Mouse (Mus musculus) forebrain, embryonic 11.5 days (tissue): ENCODE results near the gene Kdelr3. TPM values are rescaled to one million over a fixed set of nuclear protein-coding genes. Genes with fewer than 3 reads are reported as not detected.

Source experiments
- ATAC-seq: fragments of 200-750 bp; cut with Nextera tagmentation; replicated peaks from 2 replicates; pipeline ENCODE4 v1.8.0; 2017; ENCODE audit warnings: moderate TSS enrichment; ENCODE audit not compliant: low FRiP score
- DNase-seq: peaks from one replicate; pipeline ENCODE4 v3.0.0-alpha.2; 2017; ENCODE audit warnings: low spot score
- H3K27ac ChIP-seq: fragments of 300-500 bp; sonication (generic); 2 replicates; pipeline ENCODE4 v1.5.1; 2014; ENCODE audit warnings: low read depth, low read length
- H3K27me3 ChIP-seq: fragments of 300-500 bp; sonication (generic); 2 replicates; pipeline ENCODE4 v1.6.1; 2014; ENCODE audit warnings: mild to moderate bottlenecking, low read length, mixed read lengths; ENCODE audit not compliant: control insufficient read depth, insufficient read depth
- H3K36me3 ChIP-seq: fragments of 300-500 bp; sonication (generic); 2 replicates; pipeline ENCODE4 v1.6.1; 2014; ENCODE audit warnings: mild to moderate bottlenecking, low read length, moderate library complexity, mixed read lengths; ENCODE audit not compliant: control insufficient read depth, insufficient read depth
- H3K4me1 ChIP-seq: fragments of 300-500 bp; sonication (generic); replicated peaks from 2 replicates; pipeline ENCODE4 v1.6.1; 2014; ENCODE audit warnings: low read length, mixed read lengths; ENCODE audit not compliant: control insufficient read depth, insufficient read depth
- H3K4me2 ChIP-seq: fragments of 300-500 bp; sonication (generic); 2 replicates; pipeline ENCODE4 v1.6.1; 2014; ENCODE audit warnings: low read depth, mild to moderate bottlenecking, low read length, moderate library complexity, mixed read lengths; ENCODE audit not compliant: severe bottlenecking
- H3K4me3 ChIP-seq: fragments of 300-500 bp; sonication (generic); 2 replicates; pipeline ENCODE4 v1.5.1; 2014; ENCODE audit warnings: low read depth, low read length
- H3K9ac ChIP-seq: fragments of 300-500 bp; sonication (generic); 2 replicates; pipeline ENCODE4 v1.6.1; 2014; ENCODE audit warnings: low read length
- H3K9me3 ChIP-seq: fragments of 300-500 bp; sonication (generic); 2 replicates; pipeline ENCODE4 v1.6.1; 2016; ENCODE audit warnings: low read length, mixed read lengths; ENCODE audit not compliant: control insufficient read depth
- WGBS: fragments of 180-500 bp; shearing (Covaris S2); extraction: QIAGEN DNeasy Blood & Tissue Kit; methylation state at CpG from one replicate; pipeline ENCODE4 v1.1.7; 2014; 5-methylcytosine and 5-hydroxymethylcytosine counted together
- polyA plus RNA-seq: library from polyadenylated mRNA; unstranded; fragments of >200 nt; fragmentation: Nextera tagmentation; extraction: Ambion mirVana; gene quantifications from 2 replicates; pipeline ENCODE4 v1.2.1, GENCODE M21; 2014

Gene Kdelr3
- polyA plus RNA-seq, 1 experiment from 2014 or later = 9.7 TPM

- Histone ChIP-seq H3K27ac (no peak overlapping the region), H3K9ac (no peak overlapping the region), H3K9me3 (no peaks in the 10 kb centered on the region), H3K36me3 (no peaks in the 10 kb centered on the region), H3K4me1 (peaks cover 15% of the 10 kb centered on the region), H3K27me3 (peaks cover 74% of the 10 kb centered on the region), H3K4me3 (no peak overlapping the region; the same call in 1 of the 2 replicates), H3K4me2 (no peak overlapping the region)
- DNase-seq (no peak), ATAC-seq (no peak)
- 34% methylated on average over 7 of the region's 7 CpGs for WGBS
These were observed 9.8 kb upstream of the Kdelr3 start for GRCm38 (mm10) chr15:79506460-79506859.

DNA sequence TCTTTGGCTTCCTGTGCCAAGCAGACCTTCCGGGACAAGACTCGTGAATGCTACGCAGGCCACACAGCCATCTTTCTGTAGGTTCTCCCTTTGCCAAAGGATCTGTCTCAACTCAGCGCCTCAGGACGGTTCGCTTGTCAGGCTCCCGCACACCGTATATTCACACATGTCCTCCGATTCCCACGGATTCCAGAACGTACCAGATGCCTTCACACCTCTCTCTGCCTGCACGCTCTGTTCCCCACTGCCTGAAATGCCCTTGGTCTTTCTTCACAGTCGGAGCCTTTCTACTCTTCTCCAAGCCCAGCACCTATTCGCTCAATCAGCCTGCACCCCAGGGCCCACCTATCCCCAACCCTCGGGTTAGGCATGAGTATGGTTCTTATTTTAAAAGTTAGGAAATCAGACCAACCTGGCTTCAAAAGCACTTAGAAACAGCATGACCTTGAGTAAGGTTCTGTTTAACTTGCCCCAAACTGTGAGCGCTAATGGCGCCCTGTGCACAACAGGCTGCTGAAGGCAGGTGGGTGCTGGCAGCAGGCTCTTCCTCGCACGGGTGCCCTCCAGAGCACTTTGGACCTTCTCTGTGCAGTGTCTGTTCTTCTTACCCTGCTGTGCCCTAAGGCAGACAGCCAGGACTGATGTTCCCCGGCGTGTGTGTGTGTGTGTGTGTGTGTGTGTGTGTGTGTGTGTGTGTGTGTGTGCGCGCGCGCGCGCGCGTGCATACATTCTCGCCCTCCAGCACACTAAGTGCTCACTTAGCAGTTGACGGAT is 9.0 kb upstream of the Kdelr3 start:
- no peaks in the 10 kb centered on the region for H3K36me3 ChIP-seq
- H3K27me3 ChIP-seq = peaks cover 78% of the 10 kb centered on the region
- H3K9ac ChIP-seq = no peak overlapping the region
- ATAC-seq (no peak), DNase-seq (no peak)
- no peak overlapping the region for H3K4me3 ChIP-seq
- H3K9me3 ChIP-seq = no peaks in the 10 kb centered on the region
- 50% methylated on average over 31 of the region's 31 CpGs for WGBS
- H3K27ac ChIP-seq = no peak overlapping the region
- H3K4me2 ChIP-seq = no peak overlapping the region
- peaks cover 22% of the 10 kb centered on the region for H3K4me1 ChIP-seq

- Histone ChIP-seq H3K9ac (no peak overlapping the region), H3K4me3 (no peak overlapping the region), H3K27me3 (peaks cover 79% of the 10 kb centered on the region), H3K9me3 (no peaks in the 10 kb centered on the region), H3K4me1 (peaks cover 18% of the 10 kb centered on the region), H3K27ac (no peak overlapping the region), H3K36me3 (no peaks in the 10 kb centered on the region), H3K4me2 (no peak overlapping the region)
- DNase-seq (no peak), ATAC-seq (no peak)
- WGBS = 36% methylated on average over 6 of the region's 6 CpGs
These were observed 6.2 kb upstream of the Kdelr3 start for GRCm38 (mm10) chr15:79509998-79510397.

DNA sequence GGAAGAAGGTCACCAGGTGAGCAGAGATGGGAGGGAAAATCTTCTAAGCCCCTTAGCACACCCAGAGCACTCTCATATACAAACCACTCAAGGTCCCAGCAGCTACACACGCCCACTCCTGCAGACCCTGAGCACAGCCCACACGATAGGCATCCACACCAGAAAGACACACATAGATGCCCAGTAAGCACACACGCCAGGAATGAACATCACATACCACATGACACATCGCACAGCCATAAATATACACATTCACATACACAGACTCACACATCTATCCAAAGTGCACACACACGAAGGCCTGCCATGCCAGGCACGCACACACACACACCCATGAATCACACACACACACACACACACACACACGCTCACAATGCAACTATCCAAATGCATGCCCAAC is 5.8 kb upstream of the Kdelr3 start:
- no peak for DNase-seq
- Histone ChIP-seq H3K36me3 (no peaks in the 10 kb centered on the region), H3K4me2 (no peak overlapping the region), H3K4me3 (no peak overlapping the region), H3K9me3 (no peaks in the 10 kb centered on the region), H3K27me3 (peaks cover 79% of the 10 kb centered on the region), H3K27ac (no peak overlapping the region), H3K9ac (no peak overlapping the region), H3K4me1 (peaks cover 14% of the 10 kb centered on the region)
- 82% methylated on average over 7 of the region's 7 CpGs for WGBS
- no peak for ATAC-seq

- 0 out of 2 replicates have a peak overlapping the region, but pooled peaks have one; percentile 29 for H3K9ac ChIP-seq
- H3K27me3 ChIP-seq = peaks cover 81% of the 10 kb centered on the region
- peak overlapping the region; percentile 78 for H3K4me2 ChIP-seq
- H3K4me1 ChIP-seq = peaks cover 16% of the 10 kb centered on the region
- peak; percentile 93 for DNase-seq
- no peaks in the 10 kb centered on the region for H3K36me3 ChIP-seq
- ATAC-seq = peak; percentile 82
- H3K27ac ChIP-seq = no peak overlapping the region
- under 1% methylated on average over 61 of the region's 61 CpGs for WGBS
- peak overlapping the region; percentile 34 for H3K4me3 ChIP-seq
- no peaks in the 10 kb centered on the region for H3K9me3 ChIP-seq
These were observed 4.5 kb upstream of the Kdelr3 start for GRCm38 (mm10) chr15:79511553-79512320.

DNA sequence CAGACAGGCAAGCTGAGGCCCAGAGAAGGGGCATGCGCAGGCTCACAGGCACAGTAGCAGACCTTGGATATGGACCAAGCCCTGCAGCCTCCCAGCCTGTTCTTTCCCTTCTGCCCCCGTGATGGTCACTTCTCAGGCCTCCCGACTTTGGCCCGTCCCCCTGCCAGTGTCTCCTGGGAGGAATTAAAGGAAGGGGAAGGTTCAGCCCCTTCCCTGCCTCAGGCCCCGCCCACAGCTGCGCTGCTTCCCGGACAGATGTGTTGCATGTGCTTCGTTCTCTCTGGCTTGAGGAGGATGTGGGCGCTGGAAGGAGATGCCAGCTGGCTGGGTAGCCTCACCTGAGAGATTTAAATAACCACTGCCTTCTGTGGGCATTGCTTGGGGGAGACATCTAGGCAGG is 2.3 kb upstream of the Kdelr3 start:
- Histone ChIP-seq H3K4me2 (no peak overlapping the region), H3K27ac (no peak overlapping the region), H3K36me3 (no peaks in the 10 kb centered on the region), H3K4me1 (peaks cover 18% of the 10 kb centered on the region), H3K9me3 (no peaks in the 10 kb centered on the region), H3K27me3 (peaks cover 77% of the 10 kb centered on the region), H3K4me3 (no peak overlapping the region), H3K9ac (no peak overlapping the region)
- 9% methylated on average over 9 of the region's 9 CpGs for WGBS
- ATAC-seq (no peak), DNase-seq (no peak)

DNA sequence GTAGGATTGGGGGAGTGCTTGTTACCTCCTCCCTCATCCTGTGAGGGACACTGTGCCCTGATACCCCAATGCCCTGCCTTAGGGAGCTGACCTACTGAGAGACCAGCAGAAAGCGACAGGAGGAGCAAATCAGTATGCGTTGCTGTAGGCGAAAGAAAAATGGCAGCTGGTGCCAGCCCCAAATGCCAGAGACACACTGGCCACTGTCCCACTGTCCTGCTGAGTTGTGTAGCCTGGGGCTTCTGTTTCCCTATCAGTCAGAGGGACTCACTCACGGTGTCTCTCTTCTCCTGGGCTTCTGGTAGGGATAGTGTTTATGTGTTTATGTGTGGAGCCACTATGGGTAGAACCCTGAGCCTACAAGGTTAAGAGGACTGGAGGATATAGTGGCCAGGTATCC is 1.5 kb downstream of the Kdelr3 start:
- H3K9me3 ChIP-seq = no peaks in the 10 kb centered on the region
- ATAC-seq (no peak), DNase-seq (no peak)
- 82% methylated on average over 4 of the region's 4 CpGs for WGBS
- H3K4me2 ChIP-seq = no peak overlapping the region
- peaks cover 50% of the 10 kb centered on the region for H3K27me3 ChIP-seq
- H3K36me3 ChIP-seq = no peaks in the 10 kb centered on the region
- H3K27ac ChIP-seq = no peak overlapping the region
- no peak overlapping the region for H3K9ac ChIP-seq
- H3K4me1 ChIP-seq = peaks cover 7% of the 10 kb centered on the region; the same call in 1 of the 2 replicates
- H3K4me3 ChIP-seq = no peak overlapping the region

GRCm38 (mm10) chr15:79518571-79518970 is 2.4 kb downstream of the Kdelr3 start:
- Histone ChIP-seq H3K27ac (no peak overlapping the region), H3K36me3 (no peaks in the 10 kb centered on the region), H3K9ac (no peak overlapping the region), H3K4me2 (no peak overlapping the region), H3K27me3 (peaks cover 44% of the 10 kb centered on the region), H3K4me3 (no peak overlapping the region), H3K9me3 (no peaks in the 10 kb centered on the region), H3K4me1 (peaks cover 7% of the 10 kb centered on the region; the same call in 1 of the 2 replicates)
- WGBS = 85% methylated on average over 3 of the region's 3 CpGs
- DNase-seq (no peak), ATAC-seq (no peak)
